Mouse (Mus musculus) lung, adult 2 months (tissue): ENCODE data around the gene Manba.

ENCODE experiments used
- CTCF ChIP-seq: fragments of 200-500 bp; IDR thresholded peaks from 2 replicates; pipeline ENCODE4 v1.5.1; 2011; ENCODE audit warnings: mild to moderate bottlenecking, low read length, control low read depth; ENCODE audit not compliant: insufficient read depth
- POLR2A ChIP-seq: fragments of 200-500 bp; IDR thresholded peaks from 2 replicates; pipeline ENCODE4 v1.6.1; 2011; ENCODE audit warnings: low read depth, mild to moderate bottlenecking, control low read depth, low read length, borderline replicate concordance; ENCODE audit errors: extremely low read depth

DNA sequence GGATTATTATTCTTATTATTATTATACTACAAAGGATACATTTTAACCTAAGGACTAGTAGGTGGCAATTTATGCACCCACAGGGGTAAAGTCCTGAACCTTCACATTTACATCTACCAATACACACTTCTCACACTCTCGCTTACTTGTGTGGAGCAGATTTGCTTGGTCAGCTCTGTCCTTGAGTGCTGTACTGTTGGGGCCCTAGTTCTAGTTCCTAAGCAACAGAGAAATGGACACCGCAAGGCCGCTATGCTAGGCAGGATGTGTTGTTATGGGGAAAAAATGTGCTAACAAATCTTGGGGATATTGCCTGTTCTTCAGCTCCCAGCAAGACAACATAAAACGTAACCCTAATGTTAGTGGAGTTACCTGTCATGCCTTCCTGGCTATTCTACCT lies 106.6 kb downstream of the Manba start:
- no peak for TF ChIP-seq CTCF
- TF ChIP-seq POLR2A = no peak
